Mouse (Mus musculus) stomach, adult 2 months (tissue): ENCODE results near the gene App. TPM values are rescaled to one million over a fixed set of nuclear protein-coding genes. Genes with fewer than 3 reads are reported as not detected.

Experiments used
- polyA plus RNA-seq: library from polyadenylated mRNA; depleted of rRNA; stranded (reverse); fragments of >200 nt; gene quantifications from 2 replicates; pipeline ENCODE4 v1.2.3, GENCODE M21; 2012; rRNA removed

App gene
- 112 and 178 TPM in 2 replicates for polyA plus RNA-seq

GRCm38 (mm10) chr16:85173373-85174081 lies at the start of gene App:
Gene App, minus strand, starts transcription at chr16:85173766.

